Mouse (Mus musculus) heart, postnatal 0 days (tissue): ENCODE data around the gene Pilra.
"Not testable (repeated sequence)": the region's sequence is repeated elsewhere in the genome, so short reads cannot be mapped to it uniquely, and the experiment has no call there.

Experiments
- CTCF ChIP-seq: IDR thresholded peaks from 2 replicates; pipeline ENCODE4 v1.5.1; 2016; ENCODE audit warnings: antibody characterized with exemption, control low read depth, low read depth
- EP300 ChIP-seq: IDR thresholded peaks from 2 replicates; pipeline ENCODE4 v1.6.1; 2016; ENCODE audit warnings: antibody characterized with exemption, low read depth

GRCm38 (mm10) chr5:137857960-137858710, 22.1 kb upstream of the Pilra start, which contains the start of gene Pilrb1:
- TF ChIP-seq CTCF, EP300: not testable (repeated sequence)
